Mouse (Mus musculus) bone marrow, adult 2 months (tissue): ENCODE measurements around the gene Ciz1.

ENCODE experiments used
- CTCF ChIP-seq: fragments of 200-500 bp; IDR thresholded peaks from 2 replicates; pipeline ENCODE4 v1.5.1; 2011; ENCODE audit warnings: low read length, control low read depth; ENCODE audit not compliant: control insufficient read depth, insufficient read depth
- POLR2A ChIP-seq: fragments of 200-500 bp; IDR thresholded peaks from 2 replicates; pipeline ENCODE4 v1.6.1; 2011; ENCODE audit warnings: low read depth, mild to moderate bottlenecking, control low read depth, low read length, borderline replicate concordance; ENCODE audit not compliant: control insufficient read depth

GRCm38 (mm10) chr2:32362817-32363340 lies 10.8 kb downstream of the Ciz1 start:
- peak; percentile 88 for TF ChIP-seq CTCF
- TF ChIP-seq POLR2A: peak; percentile 69; the same call in 1 of the 2 replicates
